Mouse (Mus musculus): ENCODE results near the gene Mip.
"Not testable (repeated sequence)": the region's sequence is repeated elsewhere in the genome, so short reads cannot be mapped to it uniquely, and the experiment has no call there.

Mip gene

DNA sequence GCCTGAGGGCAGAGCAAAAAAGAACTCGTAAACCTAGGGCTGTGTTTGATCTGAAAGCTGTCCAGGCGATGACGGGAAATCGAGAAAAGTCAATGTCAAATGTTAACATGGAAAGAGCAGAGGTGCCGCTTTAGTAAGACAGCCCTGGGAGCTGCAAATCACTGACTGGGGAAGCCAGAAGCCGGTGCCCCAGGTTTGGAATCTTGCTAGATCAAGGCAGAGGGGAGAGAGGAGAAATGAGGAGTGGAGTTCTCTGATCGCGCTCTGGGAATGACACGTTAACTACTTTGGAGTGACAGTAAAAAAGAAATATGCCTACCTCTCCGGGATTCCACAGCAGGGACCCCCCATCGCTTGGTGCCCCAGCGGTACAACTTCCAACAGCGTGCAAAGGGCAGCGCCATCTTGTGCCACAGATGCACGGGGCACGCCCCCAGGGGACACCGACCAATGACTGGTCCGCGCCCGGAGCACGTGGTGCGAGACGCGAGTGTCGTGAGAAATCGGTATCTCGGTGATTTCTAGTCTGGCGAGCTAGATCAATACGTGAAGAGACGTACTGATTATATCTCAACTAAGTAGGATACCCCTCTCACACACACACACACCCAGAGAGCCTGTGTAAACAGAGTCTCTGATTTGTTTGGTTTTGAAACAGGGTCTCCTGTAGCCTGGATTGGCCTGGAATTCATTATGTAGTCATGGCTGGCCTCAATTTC is 14.1 kb upstream of the Mip start, which contains the start of gene Spryd4:
Gene Spryd4, minus strand, starts transcription at position 418 of the 719 bp plus-strand sequence.
- DNase-seq (ENCODE audit: low spot score in 2 of 2) = peak; percentile 87 to 91

DNA sequence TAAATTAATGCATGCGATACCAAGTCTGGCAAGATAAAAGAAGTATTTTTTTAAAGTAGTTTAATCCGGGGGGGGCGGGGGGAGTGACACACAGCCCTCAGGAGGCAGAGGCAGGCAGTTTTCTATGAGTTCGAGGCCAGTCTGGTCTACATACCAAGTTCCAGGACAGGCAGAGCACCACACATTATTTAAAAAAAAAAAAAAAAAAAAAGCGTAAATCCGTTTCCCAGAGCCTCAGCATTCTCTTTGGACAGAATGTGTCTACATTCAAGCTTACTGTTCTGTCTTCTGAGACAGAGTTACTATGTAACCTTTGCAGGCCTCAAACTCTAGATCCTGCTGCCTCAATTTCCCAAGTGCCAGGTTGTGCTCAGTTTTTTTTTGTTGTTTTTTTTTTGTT is 13.5 kb upstream of the Mip start:
- DNase-seq (ENCODE audit: low spot score in 2 of 2) = no peak

DNA sequence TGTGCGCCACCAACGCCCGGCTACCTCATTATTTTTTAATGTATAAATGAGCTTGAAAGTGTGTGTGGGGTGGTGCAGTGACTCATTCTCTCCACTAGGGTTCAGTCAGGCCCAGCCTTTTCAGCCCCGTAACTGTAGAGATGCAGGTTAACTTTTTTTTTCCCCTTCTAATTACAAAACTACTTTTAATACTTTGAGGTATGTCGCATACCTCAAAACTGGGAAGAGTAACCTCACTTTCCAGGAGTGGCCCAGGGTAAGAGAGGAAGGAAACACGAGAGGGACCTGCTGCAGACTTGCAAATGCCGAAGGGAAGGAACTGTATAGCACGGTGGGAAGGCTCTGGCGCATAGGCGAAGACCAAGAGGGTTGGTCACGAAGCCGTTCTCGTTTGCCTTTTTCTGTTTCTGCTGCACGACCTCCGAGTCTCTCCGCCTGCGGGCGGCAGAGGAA is 12.7 kb upstream of the Mip start:
- DNase-seq (ENCODE audit: low spot score in 2 of 2) = peak; percentile 70 to 79

DNA sequence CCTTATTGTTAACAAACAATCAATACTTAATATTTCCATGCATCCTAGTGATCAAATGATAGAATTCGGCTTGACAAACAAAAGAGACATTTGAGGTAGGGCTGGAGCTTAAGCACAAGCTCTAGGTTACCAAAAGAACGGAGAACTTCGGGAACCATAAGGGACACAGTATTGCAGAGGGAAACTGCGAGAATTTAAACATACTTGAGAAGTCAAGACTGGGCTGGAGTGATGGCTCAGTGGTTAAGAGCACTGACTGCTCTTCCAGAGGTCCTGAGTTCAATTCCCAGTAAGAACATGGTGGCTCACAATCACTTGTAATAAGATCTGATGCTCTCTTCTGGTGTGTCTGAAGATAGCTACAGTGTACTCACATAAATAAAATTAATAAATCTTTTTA is 11.5 kb upstream of the Mip start:
- DNase-seq (ENCODE audit: low spot score in 2 of 2) = not testable (repeated sequence)

DNA sequence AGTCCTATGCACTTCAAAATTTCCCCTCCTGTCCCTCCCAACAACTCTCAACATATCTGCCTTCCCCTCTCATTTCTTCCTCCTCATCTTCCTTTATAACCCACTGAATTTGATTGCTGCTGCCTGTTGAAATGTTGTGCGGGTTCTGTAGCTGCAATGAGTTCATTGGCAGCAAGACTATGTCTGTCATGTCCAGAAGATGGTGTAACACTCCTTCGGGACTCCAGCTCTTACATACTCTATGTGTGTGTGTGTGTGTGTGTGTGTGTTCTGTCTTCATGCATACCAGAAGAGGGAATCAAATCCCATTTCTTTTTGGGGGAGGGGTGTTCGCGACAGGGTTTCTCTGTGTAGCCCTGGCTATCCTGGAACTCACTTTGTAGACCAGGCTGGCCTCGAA is 10.7 kb upstream of the Mip start:
- DNase-seq (ENCODE audit: low spot score in 2 of 2) = no peak

DNA sequence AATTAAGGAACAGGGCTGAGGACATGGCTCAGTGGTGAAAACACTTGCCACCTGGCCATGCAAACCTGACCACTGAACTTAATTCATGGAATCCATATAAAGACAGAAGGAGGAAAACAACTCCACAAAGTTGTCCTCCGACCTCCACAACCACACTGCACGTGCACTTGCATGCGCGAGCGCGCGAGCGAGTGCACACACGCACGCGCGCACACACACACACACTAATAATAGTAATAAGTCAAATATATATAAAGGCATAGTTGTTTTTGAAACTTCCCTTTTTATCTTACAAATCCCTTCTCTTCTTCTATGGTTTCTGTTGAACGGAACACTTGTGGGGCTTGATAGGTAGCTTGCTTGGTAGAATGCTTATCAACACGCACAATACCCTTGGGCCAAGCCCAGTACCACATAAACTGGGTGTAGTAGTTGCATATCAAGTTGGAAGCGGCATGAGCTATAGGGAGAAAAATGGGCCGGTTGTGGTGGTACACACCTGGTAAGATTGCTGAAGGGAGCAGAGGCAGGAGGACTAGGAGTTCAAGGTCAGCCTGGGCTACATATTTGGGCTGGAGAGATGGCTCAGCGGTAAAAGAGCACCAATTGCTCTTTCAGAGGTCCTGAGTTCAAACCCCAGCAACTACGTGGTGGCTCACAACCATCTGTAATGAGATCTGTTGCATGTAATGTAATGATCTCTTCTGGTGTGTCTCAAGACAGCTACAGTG is 7.1 kb upstream of the Mip start:
- DNase-seq (ENCODE audit: low spot score in 2 of 2) = no peak

DNA sequence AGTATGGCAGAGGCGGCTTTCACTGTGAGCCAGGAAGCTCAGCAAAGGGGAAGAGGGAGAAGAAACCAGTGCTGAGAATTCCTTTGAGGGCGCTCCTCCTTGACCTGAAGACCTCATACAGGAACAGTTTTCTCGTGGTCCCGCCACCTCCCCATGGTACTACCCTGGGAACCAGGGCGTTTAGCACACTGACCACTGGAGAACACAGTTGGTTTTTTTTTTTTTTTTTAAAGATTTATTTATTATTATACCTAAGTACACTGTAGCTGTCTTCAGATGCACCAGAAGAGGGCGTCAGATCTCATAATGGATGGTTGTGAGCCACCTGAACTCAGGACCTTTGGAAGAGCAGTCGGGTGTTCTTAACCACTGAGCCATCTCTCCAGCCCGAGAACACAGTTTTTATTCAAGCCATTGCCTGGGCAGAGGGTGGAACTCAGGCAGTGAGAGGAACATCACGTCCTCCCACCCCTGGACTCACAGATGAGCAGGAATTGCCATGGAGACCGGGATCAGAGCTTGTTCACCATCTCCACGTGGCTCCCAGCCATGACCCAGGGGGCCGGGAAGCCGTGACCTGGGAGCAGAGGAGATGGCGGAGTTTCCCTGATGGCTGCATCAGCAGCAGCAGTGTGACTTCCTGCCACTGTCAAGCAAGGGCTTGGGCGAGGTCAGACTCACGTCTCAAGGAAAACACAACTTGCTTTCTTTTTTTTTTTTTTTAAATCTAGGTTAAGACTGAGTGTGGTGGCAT is 3.9 kb upstream of the Mip start:
- no peak for DNase-seq (ENCODE audit: low spot score in 2 of 2)

DNA sequence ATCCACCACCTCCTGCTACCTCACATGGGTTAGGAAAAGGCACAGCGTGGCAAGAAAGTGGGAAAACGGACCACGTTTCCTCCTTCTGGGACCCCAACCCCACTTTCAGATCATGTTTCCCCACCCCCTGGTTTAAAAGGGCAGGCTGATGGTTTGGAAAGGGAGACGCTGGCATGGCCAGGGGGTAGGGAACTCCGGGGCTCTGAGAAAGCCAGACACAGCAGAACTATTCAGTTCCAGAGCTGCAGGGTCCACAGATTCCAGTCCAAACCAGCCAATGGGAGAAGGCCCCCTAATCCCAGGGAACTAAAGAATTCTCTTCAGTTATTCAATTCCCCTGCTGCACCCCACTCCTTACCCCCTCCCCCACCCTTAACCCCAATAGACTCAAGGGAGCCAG is 574 bp upstream of the Mip start:
- no peak for DNase-seq (ENCODE audit: low spot score in 2 of 2)

DNA sequence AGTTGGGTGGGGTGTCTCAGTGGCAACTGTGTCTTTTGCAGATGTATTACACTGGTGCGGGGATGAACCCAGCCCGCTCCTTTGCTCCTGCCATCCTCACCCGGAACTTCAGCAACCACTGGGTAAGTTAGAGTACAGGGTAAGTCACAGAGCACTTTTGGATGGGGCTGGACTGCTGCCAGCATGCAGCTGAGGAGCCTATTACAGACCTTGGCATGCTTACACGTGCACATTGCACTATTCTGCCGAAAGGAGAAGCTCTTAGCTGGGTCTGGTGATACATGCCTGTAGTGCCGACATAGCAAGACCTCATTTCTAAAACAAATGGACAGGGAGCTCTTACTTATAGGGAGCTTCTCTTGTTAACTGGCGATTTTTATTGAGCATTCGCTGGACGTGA is 2.0 kb downstream of the Mip start:
- no peak for DNase-seq (ENCODE audit: low spot score in 2 of 2)

DNA sequence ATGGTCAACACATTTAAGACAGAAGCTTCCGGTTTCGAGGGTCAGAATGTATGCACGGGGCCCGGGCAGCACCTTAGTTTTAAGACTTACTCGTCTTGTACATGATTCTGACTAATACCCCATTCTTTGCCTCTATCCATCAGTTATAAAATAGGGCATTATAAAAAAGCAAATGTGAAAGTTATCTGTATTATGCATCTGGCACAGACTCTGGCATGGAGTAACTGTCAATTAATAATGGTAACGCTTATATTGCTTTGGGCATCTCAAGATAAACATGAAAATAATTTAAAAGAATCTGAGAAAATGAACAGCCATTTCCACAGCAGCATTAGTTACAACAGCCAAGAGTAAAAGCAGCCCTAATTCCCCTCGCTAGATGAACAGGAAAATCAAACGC is 2.4 kb downstream of the Mip start:
- no peak for DNase-seq (ENCODE audit: low spot score in 2 of 2)

DNA sequence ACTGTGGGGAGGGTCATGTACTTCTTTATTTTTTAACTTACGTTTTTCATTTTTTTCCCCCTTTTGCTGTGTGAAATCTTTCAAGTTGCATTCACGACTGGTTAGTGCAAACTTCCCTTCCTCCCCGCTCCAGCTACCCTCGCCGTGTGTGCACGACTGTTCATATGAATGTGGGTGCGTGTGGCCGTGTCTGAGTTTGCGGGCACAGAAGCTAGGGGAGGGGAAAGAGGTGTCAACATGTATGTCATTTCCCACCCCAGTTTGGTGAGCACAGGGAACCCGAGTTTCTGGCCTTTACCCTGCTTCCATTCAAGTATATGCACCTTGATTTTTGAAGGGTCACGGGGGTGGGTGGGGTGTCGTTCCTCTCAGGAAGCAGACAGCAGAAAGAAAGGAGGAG is 4.9 kb downstream of the Mip start:
- DNase-seq (ENCODE audit: low spot score in 2 of 2) = no peak

DNA sequence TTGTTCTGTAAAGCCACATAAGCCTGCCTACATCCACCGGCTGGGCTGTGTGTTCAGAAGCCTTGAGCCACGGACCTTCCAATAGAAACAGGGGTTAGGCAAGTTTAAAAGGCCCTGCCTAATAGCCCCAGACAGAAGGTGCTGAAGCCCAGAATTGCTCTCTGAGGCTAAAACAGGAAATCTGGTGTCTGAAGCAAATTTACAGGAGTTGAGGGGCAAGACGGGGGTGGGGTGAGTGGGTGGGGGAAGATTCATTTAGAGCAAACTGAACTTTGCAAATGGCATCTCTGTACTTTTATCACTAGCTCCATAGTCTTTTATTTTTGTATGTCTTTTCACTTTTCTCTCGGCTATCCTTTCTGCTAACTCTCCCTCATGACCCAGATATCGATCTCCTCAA is 5.5 kb downstream of the Mip start:
- no peak for DNase-seq (ENCODE audit: low spot score in 2 of 2)

DNA sequence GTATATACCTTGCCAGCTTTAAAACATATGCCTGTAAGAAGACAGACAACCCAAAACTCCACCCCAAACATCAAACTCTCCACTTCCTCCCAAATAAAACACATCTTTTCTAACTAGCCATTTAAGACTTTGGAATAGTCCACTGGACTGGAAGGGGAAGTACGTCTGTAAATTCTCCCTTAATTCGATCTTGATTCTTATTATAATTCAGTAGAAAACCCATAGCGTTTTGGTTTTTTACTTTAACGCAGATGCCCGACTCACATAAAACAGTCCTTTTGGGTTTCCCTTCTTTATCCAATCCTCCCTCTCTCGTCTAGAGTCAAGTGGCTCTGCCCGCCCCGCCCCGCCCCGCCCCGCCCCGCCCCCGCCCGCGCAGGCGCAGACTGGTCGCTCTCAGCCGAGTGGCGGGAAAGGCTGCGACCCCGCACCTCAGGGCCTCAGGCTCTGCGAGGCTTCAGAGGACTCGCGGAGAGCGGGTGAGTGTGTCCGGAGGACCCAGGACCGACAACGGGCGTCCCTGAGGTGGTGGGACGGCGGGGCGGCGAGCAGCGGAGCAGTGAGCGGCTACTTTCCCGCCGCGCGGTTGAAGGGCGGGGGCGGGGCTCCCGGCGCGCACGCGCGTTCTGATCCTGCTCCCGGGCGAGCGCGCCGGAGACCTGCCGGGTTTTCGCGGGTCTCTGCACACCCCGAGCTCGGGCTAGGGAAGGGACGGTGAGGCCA is 6.2 kb downstream of the Mip start, which contains the start of gene Timeless:
Gene Timeless, plus strand, starts transcription at position 369 of the 723 bp plus-strand sequence.
- DNase-seq (ENCODE audit: low spot score in 2 of 2) = peak; percentile 81 to 85

DNA sequence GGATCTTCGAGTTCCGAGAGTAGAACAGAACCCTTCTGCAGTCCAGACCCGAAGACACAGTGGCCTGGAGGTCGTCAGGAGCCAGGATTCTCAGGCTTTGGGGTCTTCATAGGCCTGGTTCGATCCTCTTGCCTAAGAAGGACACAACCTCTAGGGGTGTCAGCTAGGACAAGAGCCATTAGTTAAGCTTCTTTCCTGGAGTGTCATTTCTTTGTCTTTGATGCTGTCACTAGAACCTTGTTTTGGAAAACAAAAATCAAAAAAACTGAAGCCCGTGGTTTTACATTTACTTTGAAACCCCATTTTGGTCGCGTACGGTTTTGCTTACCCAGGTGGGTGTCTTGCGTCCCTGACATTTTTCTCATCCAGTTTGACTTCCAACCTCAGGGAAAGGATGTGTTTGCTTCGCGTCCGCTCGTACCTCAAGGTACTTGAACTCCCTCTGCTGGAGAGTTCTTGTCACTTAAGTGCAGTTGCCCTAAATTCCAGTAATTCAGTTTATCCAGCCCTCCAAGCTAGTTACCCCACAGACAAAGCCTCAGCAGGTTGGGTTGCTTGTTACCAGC is 6.9 kb downstream of the Mip start:
- peak; percentile 58 to 76 for DNase-seq (ENCODE audit: low spot score in 2 of 2)

DNA sequence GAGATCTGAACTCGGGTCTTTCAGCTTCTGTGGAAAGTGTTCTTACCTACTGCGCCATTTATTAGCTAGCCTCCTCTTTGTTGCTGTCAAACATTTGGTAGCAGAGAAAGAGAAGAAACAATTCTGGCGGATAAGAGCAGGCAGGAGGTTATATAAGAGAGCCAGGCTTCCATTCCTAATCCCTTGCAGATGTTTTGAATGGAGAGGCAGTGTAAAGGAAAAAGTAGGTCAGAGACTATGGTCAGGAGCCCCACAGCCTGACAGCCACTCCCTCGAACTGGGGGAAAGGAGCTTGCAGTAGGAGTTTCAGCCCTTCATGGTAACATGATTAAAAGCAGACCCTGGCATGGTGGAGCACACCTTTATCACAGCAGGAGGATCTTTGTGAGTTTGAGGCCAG is 10.7 kb downstream of the Mip start:
- no peak for DNase-seq (ENCODE audit: low spot score in 2 of 2)

DNA sequence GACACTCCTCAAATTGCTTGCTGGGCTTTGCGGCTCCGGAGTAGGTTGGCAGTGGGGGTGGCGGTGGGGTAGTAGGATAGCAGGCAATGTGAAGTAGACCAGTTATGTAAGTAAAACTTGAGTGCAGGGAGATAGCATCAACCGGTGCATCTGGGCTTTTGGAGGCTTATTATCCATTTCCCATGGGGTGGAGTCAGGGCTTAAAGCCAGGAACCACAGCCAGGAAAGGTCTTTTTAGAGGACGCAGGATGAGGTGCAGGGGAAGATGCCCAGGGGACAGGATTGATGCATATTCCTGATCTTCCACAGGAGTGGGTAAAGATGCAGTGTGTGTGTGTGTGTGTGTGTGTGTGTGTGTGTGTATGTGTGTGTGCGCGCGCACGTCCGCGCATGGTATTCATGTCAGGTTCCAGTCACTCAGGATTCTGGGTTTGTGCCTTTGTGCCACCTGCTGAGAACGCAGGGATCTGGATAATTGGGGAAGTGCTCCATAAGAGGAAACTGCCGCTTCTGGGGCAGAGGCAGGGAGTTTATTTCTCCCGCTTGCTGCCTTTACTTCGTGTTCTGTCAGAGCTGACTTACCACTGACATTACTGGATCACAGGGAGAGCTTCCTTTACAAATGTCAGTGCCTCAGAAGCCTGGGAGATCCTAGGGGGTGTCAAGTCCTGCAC is 12.3 kb downstream of the Mip start:
- no peak for DNase-seq (ENCODE audit: low spot score in 2 of 2)

DNA sequence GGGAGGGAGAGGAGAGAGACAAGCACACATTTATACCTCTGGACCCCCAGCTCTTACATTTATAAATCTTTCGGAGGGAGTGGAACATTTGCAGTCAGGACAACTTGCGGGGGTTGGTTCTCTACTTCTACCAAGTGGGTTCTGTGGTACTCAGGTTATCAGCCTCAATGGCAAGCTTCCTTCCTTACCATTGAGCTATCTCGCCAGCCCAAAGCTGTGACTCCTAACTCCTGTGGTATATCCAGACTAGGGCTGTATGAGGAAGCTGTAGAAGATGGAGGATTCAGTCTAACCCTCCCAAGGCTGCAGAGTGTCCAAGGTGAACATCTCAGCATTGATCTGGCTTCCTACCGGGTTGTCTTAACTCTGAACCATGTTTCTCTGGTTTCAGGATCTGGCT is 13.5 kb downstream of the Mip start:
- DNase-seq (ENCODE audit: low spot score in 2 of 2) = no peak

DNA sequence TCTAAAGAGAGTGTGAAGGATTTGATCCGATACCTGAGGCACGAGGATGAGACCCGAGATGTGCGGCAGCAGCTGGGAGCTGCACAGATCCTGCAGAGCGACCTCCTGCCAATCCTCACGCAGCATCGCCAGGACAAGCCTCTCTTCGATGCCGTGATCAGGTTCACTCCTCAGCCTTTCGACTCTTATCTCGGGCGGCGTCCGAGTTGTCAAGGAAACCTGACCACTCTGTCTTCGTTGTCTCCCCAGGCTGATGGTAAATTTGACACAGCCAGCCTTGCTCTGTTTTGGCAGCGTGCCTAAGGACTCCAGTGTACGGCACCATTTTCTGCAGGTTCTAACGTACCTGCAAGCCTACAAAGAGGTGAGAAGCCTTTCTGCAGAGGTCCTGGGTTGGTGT is 14.5 kb downstream of the Mip start:
- DNase-seq (ENCODE audit: low spot score in 2 of 2) = no peak

DNA sequence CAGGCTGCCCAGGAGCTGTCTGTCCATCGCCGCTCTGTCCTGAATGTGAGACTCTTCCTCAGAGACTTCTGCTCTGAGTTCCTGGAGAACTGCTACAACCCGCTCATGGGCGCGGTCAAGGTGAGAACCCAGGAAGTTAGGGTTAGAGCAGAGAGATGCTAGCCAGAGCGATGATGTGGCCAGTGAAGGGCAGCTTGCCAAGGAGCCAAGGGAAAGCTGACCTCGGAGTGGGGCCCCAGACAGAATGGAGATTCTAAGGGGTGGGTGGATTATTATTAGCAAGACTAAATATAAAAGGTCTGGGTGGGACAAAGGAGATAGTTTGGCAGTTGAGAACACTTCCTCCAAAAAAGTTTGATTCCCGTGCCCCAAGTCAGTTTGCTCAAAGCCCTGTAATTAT is 17.6 kb downstream of the Mip start:
- DNase-seq (ENCODE audit: low spot score in 2 of 2) = no peak

DNA sequence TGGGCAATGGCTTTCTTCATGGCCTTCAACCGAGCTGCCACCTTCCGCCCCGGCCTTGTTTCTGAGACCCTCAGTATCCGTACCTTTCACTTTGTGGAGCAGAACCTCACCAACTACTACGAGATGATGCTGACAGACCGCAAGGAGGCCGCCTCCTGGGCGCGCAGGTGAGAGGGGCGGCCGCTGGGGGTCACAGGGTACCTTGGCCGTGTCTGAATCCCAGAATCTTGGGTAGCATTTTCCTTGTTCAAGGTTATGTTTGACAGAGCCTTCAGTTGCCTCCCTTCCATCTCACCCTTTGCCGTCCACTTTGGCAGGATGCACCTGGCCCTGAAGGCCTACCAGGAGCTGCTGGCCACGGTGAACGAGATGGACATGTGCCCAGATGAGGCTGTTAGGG is 18.5 kb downstream of the Mip start:
- DNase-seq (ENCODE audit: low spot score in 2 of 2) = no peak

Measured in spleen, postnatal 36 days (tissue).